Mouse (Mus musculus) embryo, embryonic 9.5 days (tissue): ENCODE measurements around the gene Fam20a.

Experiments used
- DNase-seq: peaks from one replicate; pipeline ENCODE4 v3.0.0-alpha.2; 2017; ENCODE audit errors: extremely low spot score

Gene Fam20a

GRCm38 (mm10) chr11:109716981-109717380, 5.1 kb downstream of the Fam20a start:
- DNase-seq, result no peak

- no peak for DNase-seq
Observed at GRCm38 (mm10) chr11:109715311-109715781, 6.7 kb downstream of the Fam20a start.

GRCm38 (mm10) chr11:109714341-109715247, 7.5 kb downstream of the Fam20a start:
- DNase-seq, result no peak

- DNase-seq, result no peak
Observed at GRCm38 (mm10) chr11:109709501-109709900, 12.6 kb downstream of the Fam20a start.

GRCm38 (mm10) chr11:109708786-109709185, 13.3 kb downstream of the Fam20a start:
- no peak for DNase-seq

DNA sequence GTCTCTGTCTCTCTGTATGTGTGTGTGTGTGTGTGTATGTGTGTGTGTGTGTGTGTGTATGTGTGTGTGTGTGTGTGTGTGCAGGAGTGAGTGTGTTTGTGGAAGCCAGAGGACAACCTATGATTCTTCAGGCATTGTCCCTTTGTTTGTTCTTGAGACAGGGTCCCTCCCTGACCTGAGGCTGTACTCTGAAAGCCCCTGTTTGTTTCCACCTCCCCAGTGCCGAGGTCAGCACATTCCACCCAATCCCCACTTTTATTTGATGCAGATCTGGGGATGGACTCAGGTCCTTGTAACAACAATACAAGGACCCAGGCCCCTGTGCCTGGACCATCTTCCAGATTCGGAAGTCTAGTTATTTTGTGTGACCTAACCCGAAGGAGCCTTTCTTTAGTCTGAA, 14.6 kb downstream of the Fam20a start:
- DNase-seq, result no peak

- DNase-seq, result no peak
Observed at GRCm38 (mm10) chr11:109706586-109706985, 15.5 kb downstream of the Fam20a start.

- no peak for DNase-seq
Observed at GRCm38 (mm10) chr11:109706055-109706412, 16.0 kb downstream of the Fam20a start.

GRCm38 (mm10) chr11:109705336-109706054, 16.6 kb downstream of the Fam20a start:
- DNase-seq, result no peak

DNA sequence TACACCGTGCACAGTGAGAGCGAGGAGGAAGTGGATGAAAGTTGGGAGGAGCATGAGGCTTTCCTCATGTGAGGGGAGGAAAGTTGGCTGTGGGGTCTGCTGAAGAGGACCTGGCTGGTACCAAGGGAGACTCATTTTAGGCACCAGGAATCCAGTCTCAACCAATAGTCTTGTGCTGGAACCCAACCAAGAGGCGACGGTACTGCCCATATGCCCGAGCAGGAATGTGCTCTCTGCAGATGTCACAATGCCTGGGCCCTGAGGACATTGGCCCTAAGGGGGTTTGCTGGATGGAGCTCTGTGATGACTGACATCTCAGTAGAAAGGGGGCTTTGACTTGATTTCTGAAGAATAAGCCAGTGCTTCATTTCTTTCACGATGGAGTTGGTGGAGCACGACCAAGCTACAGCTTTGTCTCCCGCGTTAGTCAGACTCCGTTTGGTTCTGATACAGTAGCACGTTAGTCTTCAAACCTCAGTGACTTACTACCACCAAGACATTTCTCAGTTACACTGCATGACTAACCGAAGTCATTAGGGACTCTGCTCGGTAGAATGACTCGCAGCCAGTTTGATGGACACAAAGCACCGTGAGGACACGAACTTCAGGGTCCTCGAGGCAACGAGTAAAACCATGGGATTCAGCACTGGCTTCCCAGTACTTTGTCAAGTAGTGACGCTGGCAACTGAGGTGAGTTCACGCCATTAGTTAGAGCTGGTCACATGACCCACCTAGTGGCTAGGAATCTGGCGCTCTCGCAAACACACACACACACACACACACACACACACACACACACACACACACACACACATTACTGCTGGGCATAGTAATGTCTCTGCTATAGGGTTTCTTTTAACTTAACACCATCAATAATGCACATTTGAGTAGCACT, 17.5 kb downstream of the Fam20a start:
- no peak for DNase-seq

DNA sequence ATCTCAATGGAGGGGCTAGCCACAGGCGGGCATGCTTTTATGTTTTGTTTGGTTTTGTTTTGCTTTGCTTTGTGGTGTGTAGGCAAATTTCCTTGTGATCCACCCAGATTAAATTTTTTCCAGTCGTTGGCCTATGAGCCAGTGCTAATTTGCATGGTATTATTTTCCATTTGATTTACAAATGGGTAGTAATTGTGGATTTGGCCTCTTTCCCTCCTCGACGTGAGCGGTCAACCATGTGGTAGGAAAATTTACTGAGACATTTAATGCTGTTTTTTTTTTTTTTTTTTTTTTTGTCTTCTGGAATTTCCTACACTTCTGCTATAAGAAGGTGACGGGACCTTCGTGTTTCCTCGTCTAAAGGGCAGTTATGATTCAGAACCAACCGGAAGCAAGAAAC, 18.2 kb downstream of the Fam20a start:
- DNase-seq, result no peak

DNA sequence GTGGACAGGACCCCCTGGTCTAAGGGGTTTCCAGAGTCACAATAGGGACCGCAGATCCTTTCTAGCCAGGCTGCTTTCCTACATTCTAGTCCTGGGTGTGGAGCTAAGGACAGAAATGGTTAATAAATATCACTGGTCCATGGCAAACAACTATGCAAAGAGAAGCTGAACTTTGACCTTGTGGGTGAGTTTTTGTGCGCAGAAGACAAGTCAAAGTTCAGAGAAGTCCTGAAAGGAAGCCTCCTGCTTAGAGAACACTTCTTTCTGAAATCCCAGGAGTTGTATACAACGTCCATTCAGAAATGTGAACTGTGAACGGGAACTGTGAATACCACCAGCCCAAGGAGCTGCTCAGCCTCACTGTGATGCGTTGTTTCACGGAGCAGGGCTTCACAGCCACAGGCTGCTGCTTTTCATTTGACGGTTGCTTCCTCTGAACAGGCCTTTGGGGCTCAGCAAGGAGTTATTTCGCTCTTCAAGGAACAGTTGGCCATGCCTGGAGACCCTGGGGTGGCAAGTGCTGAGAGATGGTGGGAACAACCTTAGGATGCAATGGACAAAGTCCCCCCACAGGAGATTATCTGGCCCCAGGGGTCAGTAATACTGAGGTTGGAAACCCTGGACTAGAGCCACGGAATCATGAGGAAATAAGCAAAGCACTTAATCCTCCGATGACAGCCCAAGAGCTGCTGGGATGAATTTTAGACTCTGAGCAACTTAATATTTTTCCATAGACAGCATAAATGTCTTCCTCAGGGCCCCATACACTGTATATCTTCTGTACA, 19.9 kb downstream of the Fam20a start:
- no peak for DNase-seq

GRCm38 (mm10) chr11:109700761-109701160, 21.3 kb downstream of the Fam20a start:
- no peak for DNase-seq

GRCm38 (mm10) chr11:109699784-109700183, 22.3 kb downstream of the Fam20a start:
- no peak for DNase-seq

DNA sequence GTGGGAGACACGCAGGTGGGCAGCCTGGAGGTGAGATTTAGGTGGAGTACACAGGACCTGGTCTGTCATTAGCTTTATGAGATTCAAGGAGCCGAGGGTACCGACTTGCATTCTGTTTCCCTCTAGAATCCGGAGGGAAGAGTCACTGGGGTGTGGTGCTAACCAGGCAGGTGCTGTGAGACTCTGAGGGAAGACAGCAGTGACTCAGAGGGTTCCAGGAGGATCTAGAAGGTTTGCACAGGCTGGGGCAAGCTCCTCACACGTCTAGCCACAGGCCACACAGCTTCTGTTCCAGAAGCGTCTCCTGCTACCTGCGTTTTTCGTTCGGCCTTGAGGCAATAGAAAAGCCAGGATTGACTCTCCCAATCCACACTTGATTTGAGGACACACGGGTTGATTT, 23.3 kb downstream of the Fam20a start:
- no peak for DNase-seq

DNA sequence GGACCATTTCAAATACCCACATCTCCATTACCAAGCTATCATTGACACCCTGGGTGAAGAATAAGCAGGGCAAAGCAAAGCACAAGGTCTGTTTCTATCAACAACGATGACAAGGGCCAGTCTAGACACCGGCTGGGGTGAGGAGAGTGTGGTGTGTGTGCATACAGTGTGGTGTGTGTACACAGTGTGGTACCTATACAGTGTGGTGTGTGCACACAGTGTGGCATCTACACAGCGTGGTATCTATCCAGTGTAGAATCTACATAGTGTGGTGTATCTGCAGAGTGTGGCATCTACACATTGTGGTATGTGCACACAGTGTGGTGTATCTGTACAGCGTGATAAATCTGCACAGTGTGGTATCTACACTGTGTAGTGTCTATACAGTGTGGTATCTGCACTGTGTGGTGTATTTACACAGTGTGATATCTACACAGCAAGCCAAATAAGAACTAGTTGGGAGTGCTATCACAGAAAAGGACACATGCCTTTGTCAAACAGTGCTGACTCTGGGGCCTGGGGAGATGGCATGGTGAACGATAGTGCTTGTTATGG, 24.9 kb downstream of the Fam20a start:
- no peak for DNase-seq

GRCm38 (mm10) chr11:109696519-109696918, 25.6 kb downstream of the Fam20a start:
- DNase-seq, result no peak

- no peak for DNase-seq
Observed at GRCm38 (mm10) chr11:109692737-109693136, 29.3 kb downstream of the Fam20a start.

DNA sequence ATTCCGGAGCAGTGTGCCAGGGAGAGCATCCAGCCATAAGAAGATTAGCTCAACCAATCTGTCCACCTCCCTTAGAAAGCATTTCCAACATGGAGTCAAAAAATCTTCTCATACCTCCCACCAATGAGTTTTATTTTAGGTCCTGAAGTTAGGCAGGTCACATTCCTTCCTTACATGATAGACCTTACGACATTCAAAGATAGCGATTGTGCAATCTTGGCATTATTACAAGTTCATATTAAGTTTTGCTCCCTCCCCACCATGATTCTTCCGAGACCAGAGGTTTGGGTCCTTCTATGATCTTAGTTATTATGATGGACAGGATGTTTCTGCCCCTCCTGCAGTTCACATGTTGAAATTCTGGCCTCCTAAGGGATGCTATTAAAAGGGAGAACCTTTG, 32.5 kb downstream of the Fam20a start:
- DNase-seq, result no peak

GRCm38 (mm10) chr11:109682221-109682620, 39.9 kb downstream of the Fam20a start:
- no peak for DNase-seq

GRCm38 (mm10) chr11:109681556-109681955, 40.5 kb downstream of the Fam20a start:
- no peak for DNase-seq
